Mouse (Mus musculus): ENCODE data around the gene Olfr1462.

The Olfr1462 gene

DNA sequence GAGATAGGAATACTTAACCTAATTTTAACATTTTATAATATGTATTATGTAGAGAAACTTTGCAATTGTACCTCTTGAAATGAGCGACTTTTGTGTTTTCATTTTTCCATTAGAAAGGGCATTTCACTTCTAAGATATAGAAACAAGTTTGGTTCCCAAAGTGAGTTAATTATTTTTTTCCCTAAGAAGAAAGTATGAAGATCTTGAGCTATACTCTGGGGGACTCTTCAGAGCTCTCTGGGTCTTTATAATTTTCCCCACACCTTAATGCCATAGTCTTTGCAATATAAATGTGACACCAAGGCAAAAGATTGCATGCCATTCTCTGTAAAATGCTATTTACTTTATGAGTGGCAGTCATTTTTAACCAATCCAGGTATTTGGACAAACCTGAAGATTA is at the start of gene Olfr1462:
TSS of gene Olfr1462 (plus strand) at position 301 of the 400 bp plus-strand sequence.
- no peak for DNase-seq (ENCODE audit: low read depth, low spot score)

DNA sequence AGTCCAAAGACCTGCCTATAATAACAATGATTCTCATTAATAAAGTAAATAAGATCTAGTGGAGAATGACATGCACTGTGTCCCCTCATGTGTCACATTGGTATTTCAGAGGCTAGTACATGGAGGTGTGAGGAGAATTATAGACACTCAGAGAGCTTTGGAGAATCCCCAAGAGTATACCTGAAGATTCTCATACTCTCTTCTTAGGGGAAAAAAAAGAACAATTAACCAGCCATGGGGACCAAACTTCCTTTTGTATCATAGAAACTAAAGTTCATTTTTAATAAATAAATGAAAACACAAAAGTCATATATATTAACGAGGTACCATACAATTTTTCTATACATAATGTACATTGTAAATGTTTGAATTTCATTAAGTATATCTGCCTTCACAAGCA is 36.1 kb upstream of the Olfr1462 start, which contains the start of gene Olfr1459:
TSS of gene Olfr1459 (minus strand) at position 101 of the 400 bp plus-strand sequence.
- no peak for DNase-seq (ENCODE audit: low read depth, low spot score)

GRCm38 (mm10) chr19:13162700-13163099 is 22.8 kb upstream of the Olfr1462 start, which contains the start of gene Olfr1461:
Gene Olfr1461 (plus strand): TSS chr19:13163000.
- DNase-seq (ENCODE audit: low read depth, low spot score): no peak

GRCm38 (mm10) chr19:13221666-13222065 is 36.1 kb downstream of the Olfr1462 start:
- no peak for DNase-seq (ENCODE audit: low read depth, low spot score)

DNA sequence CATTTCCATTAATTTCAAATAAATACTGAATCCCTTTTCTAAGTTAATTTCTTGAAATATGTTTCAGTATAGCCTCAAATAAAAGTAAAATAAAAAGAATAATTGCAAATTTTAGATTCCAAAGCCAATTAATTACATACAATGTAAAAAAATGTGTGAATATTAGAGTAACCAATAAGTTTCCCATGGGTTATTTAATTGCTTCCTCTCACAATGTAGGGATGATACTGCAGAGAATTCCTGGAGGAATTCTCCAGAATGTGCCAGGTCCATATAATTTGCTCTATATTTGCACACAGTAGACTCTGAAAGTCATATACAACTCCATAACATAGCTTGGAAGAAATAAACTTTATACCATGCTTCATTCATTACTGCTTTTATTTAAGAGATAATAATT is 45.5 kb downstream of the Olfr1462 start, which contains the start of gene Olfr1463:
TSS of gene Olfr1463 (plus strand) at position 301 of the 400 bp plus-strand sequence.
- DNase-seq (ENCODE audit: low read depth, low spot score): no peak

Data from CD4-positive, CD25-positive, alpha-beta regulatory T cell, adult 2 months (primary cell).